Mouse (Mus musculus): ENCODE results near the gene Smpd1.

The Smpd1 gene

GRCm38 (mm10) chr7:105554212-105554942, at the start of gene Smpd1:
Smpd1 (plus strand) TSS chr7:105554360.
- peak; percentile 81 to 90 for DNase-seq (ENCODE audit: low spot score in 2 of 2)

- no peak for DNase-seq (ENCODE audit: low spot score in 2 of 2)
Measured at GRCm38 (mm10) chr7:105507257-105507656, 46.9 kb upstream of the Smpd1 start.

GRCm38 (mm10) chr7:105510143-105510542, 44.0 kb upstream of the Smpd1 start:
- DNase-seq (ENCODE audit: low spot score in 2 of 2): no peak

- no peak for DNase-seq (ENCODE audit: low spot score in 2 of 2)
Measured at GRCm38 (mm10) chr7:105513845-105514291, 40.3 kb upstream of the Smpd1 start.

- DNase-seq (ENCODE audit: low spot score in 2 of 2): no peak
Measured at GRCm38 (mm10) chr7:105514561-105514960, 39.6 kb upstream of the Smpd1 start.

GRCm38 (mm10) chr7:105515178-105515577, 39.0 kb upstream of the Smpd1 start:
- DNase-seq (ENCODE audit: low spot score in 2 of 2): peak; percentile 47 to 49

GRCm38 (mm10) chr7:105516669-105517360, 37.3 kb upstream of the Smpd1 start:
- no peak for DNase-seq (ENCODE audit: low spot score in 2 of 2)

GRCm38 (mm10) chr7:105519336-105519735, 34.8 kb upstream of the Smpd1 start:
- no peak for DNase-seq (ENCODE audit: low spot score in 2 of 2)

- DNase-seq (ENCODE audit: low spot score in 2 of 2): no peak
Measured at GRCm38 (mm10) chr7:105519771-105520170, 34.4 kb upstream of the Smpd1 start.

- no peak for DNase-seq (ENCODE audit: low spot score in 2 of 2)
Measured at GRCm38 (mm10) chr7:105520201-105520600, 34.0 kb upstream of the Smpd1 start.

- DNase-seq (ENCODE audit: low spot score in 2 of 2): no peak
Measured at GRCm38 (mm10) chr7:105524222-105524621, 29.9 kb upstream of the Smpd1 start.

GRCm38 (mm10) chr7:105527306-105527937, 26.7 kb upstream of the Smpd1 start:
- DNase-seq (ENCODE audit: low spot score in 2 of 2): peak in 1 of 2 experiments; percentile 20

- DNase-seq (ENCODE audit: low spot score in 2 of 2): no peak
Measured at GRCm38 (mm10) chr7:105528094-105528493, 26.1 kb upstream of the Smpd1 start.

- no peak for DNase-seq (ENCODE audit: low spot score in 2 of 2)
Measured at GRCm38 (mm10) chr7:105534162-105534561, 20.0 kb upstream of the Smpd1 start.

GRCm38 (mm10) chr7:105545986-105546385, 8.2 kb upstream of the Smpd1 start:
- no peak for DNase-seq (ENCODE audit: low spot score in 2 of 2)

GRCm38 (mm10) chr7:105547970-105548369, 6.2 kb upstream of the Smpd1 start:
- no peak for DNase-seq (ENCODE audit: low spot score in 2 of 2)

- DNase-seq (ENCODE audit: low spot score in 2 of 2): no peak
Measured at GRCm38 (mm10) chr7:105549035-105549434, 5.1 kb upstream of the Smpd1 start.

GRCm38 (mm10) chr7:105553456-105554211, 526 bp upstream of the Smpd1 start:
- no peak for DNase-seq (ENCODE audit: low spot score in 2 of 2)

GRCm38 (mm10) chr7:105555571-105555970, 1.4 kb downstream of the Smpd1 start:
- DNase-seq (ENCODE audit: low spot score in 2 of 2): no peak

- no peak for DNase-seq (ENCODE audit: low spot score in 2 of 2)
Measured at GRCm38 (mm10) chr7:105556406-105556805, 2.2 kb downstream of the Smpd1 start.

- no peak for DNase-seq (ENCODE audit: low spot score in 2 of 2)
Measured at GRCm38 (mm10) chr7:105557671-105558070, 3.5 kb downstream of the Smpd1 start.

- no peak for DNase-seq (ENCODE audit: low spot score in 2 of 2)
Measured at GRCm38 (mm10) chr7:105559016-105559415, 4.9 kb downstream of the Smpd1 start.
